In genomic region chr3:33990451-33990850, GRCm38 (mm10) we compare ENCODE assay signal across 26 mouse cellular contexts. TPM values are rescaled to one million over a fixed set of nuclear protein-coding genes. Genes with fewer than 3 reads are reported as not detected.
DNase-seq lines count a peak whose midpoint lies in the region; ATAC-seq lines count a peak whose summit lies in the region.
"Had no signal": no experiment of that assay in that cellular context is flagged by ENCODE, and none has a peak within 500 bp of the region (broad histone marks: within the 10 kb centered on the region; RNA-seq: fewer than 3 reads in every experiment).

No protein-coding gene starts in this region.

- DNase-seq in heart, embryonic 10.5 days (ENCODE audit: low spot score): no peak
- DNase-seq in heart, postnatal 14 days: no peak
- DNase-seq in heart, postnatal 36 days: no peak
- DNase-seq in ZHBTc4 (ENCODE audit: low read depth, low spot score): peak; percentile 81
- DNase-seq in urinary bladder, postnatal 14 days (ENCODE audit: low spot score): no peak
- DNase-seq: adrenal gland, postnatal 36 days; cerebellum, adult 18-20 months; cerebellum, postnatal 10 days; kidney, adult 9 months; kidney, postnatal 10 days; lung, embryonic 14.5 days; lung, postnatal 14 days; midbrain, embryonic 14.5 days; thymus, adult 2 months; thymus, postnatal 36 days had no signal

- H3K36me3 ChIP-seq in heart, embryonic 10.5 days: no peaks in the 10 kb centered on the region
- no peaks in the 10 kb centered on the region for H3K36me3 ChIP-seq in heart, embryonic 15.5 days
- H3K36me3 ChIP-seq in forebrain, embryonic 16.5 days (ENCODE audit: control insufficient read depth, insufficient read depth): no peaks in the 10 kb centered on the region
- H3K36me3 ChIP-seq: embryonic facial prominence, embryonic 13.5 days; limb, embryonic 12.5 days; liver, embryonic 15.5 days had no signal

- peak overlapping the region; percentile 87; the same call in 1 of the 2 replicates for H3K27ac ChIP-seq in heart, embryonic 10.5 days
- H3K27ac ChIP-seq in heart, embryonic 15.5 days: peak overlapping the region; percentile 94
- H3K27ac ChIP-seq in forebrain, embryonic 16.5 days (ENCODE audit: low read length): no peak overlapping the region
- H3K27ac ChIP-seq: embryonic facial prominence, embryonic 13.5 days; hindbrain, embryonic 14.5 days; left cerebral cortex, adult 2 months; limb, embryonic 12.5 days; liver, embryonic 15.5 days had no signal

- H3K4me1 ChIP-seq in heart, embryonic 10.5 days: peaks cover 29% of the 10 kb centered on the region
- H3K4me1 ChIP-seq in heart, embryonic 15.5 days (replicated peaks): peaks cover 30% of the 10 kb centered on the region
- H3K4me1 ChIP-seq in forebrain, embryonic 16.5 days (replicated peaks; ENCODE audit: control insufficient read depth, insufficient read depth, low read length): no peaks in the 10 kb centered on the region
- H3K4me1 ChIP-seq: embryonic facial prominence, embryonic 13.5 days; limb, embryonic 12.5 days; liver, embryonic 15.5 days had no signal

- H3K9me3 ChIP-seq in heart, embryonic 10.5 days: no peaks in the 10 kb centered on the region
- no peaks in the 10 kb centered on the region for H3K9me3 ChIP-seq in heart, embryonic 15.5 days (replicated peaks)
- H3K9me3 ChIP-seq in forebrain, embryonic 16.5 days (ENCODE audit: control insufficient read depth, low read length): no peaks in the 10 kb centered on the region
- H3K9me3 ChIP-seq: embryonic facial prominence, embryonic 13.5 days; limb, embryonic 12.5 days; liver, embryonic 15.5 days had no signal

- intact Hi-C loops in heart, postnatal 14 days (cut with DNase I): no loop called here
- intact Hi-C loops in heart, postnatal 36 days (cut with DNase I): no loop called here

- WGBS in heart, embryonic 10.5 days: 74% methylated on average over 10 of the region's 10 CpGs
- 80% methylated on average over 10 of the region's 10 CpGs for WGBS in heart, embryonic 15.5 days
- 78% methylated on average over 10 of the region's 10 CpGs for WGBS in forebrain, embryonic 16.5 days

- no peak overlapping the region for H3K9ac ChIP-seq in heart, embryonic 15.5 days
- no peak overlapping the region for H3K9ac ChIP-seq in forebrain, embryonic 16.5 days (replicated peaks; ENCODE audit: low read depth, low read length)
- H3K9ac ChIP-seq: embryonic facial prominence, embryonic 13.5 days; hindbrain, embryonic 14.5 days; limb, embryonic 12.5 days; liver, embryonic 15.5 days; lung, embryonic 14.5 days had no signal

- H3K27me3 ChIP-seq in heart, embryonic 10.5 days (ENCODE audit: insufficient read depth, poor library complexity, severe bottlenecking): no peaks in the 10 kb centered on the region
- no peaks in the 10 kb centered on the region for H3K27me3 ChIP-seq in heart, embryonic 15.5 days
- no peaks in the 10 kb centered on the region for H3K27me3 ChIP-seq in forebrain, embryonic 16.5 days (replicated peaks; ENCODE audit: control insufficient read depth, insufficient read depth, low read length)
- H3K27me3 ChIP-seq: embryonic facial prominence, embryonic 13.5 days; limb, embryonic 12.5 days; liver, embryonic 15.5 days had no signal

- 0 out of 2 replicates have a peak overlapping the region, but pooled peaks have one; percentile 53 for H3K4me2 ChIP-seq in heart, embryonic 15.5 days
- H3K4me2 ChIP-seq in forebrain, embryonic 16.5 days (ENCODE audit: low read length): no peak overlapping the region
- H3K4me2 ChIP-seq: embryonic facial prominence, embryonic 13.5 days; hindbrain, embryonic 14.5 days; limb, embryonic 12.5 days; liver, embryonic 15.5 days; lung, embryonic 14.5 days had no signal

- H3K4me3 ChIP-seq in heart, embryonic 10.5 days: no peak overlapping the region
- H3K4me3 ChIP-seq in heart, embryonic 15.5 days: no peak overlapping the region
- H3K4me3 ChIP-seq in forebrain, embryonic 16.5 days (replicated peaks; ENCODE audit: low read length): no peak overlapping the region
- H3K4me3 ChIP-seq: embryonic facial prominence, embryonic 13.5 days; erythroblast, embryonic 14.5 days; left cerebral cortex, adult 2 months; limb, embryonic 12.5 days; liver, embryonic 15.5 days had no signal

- no peak for ATAC-seq in heart, embryonic 15.5 days (replicated peaks; ENCODE audit: insufficient number of reproducible peaks, insufficient read depth, low FRiP score, low read depth)
- ATAC-seq in forebrain, embryonic 16.5 days: no peak
- ATAC-seq: CD4-positive, CD25-positive, alpha-beta regulatory T cell, adult 4 months; intestine, postnatal 0 days; Patski had no signal

RNA-seq across cellular contexts. Expression of gene Fxr1, which starts 29.3 kb away (rescaled TPM):
- polyA plus RNA-seq in heart, embryonic 10.5 days (2016; fragmentation: Nextera tagmentation; extraction: Ambion mirVana): 67.7 and 70.5 TPM in 2 replicates
- 100 to 1,000 TPM; 158 to 160 TPM for total RNA-seq in heart, postnatal 14 days (2021)
- polyA plus RNA-seq in heart, embryonic 15.5 days (2015; fragmentation: Nextera tagmentation; extraction: Ambion mirVana): 64.5 and 67.8 TPM in 2 replicates
- 100 to 1,000 TPM; 184 to 189 TPM for total RNA-seq in heart, postnatal 36 days (2021)
- polyA plus RNA-seq in forebrain, embryonic 16.5 days (2015; fragmentation: Nextera tagmentation; extraction: Ambion mirVana): 43.6 and 47.8 TPM in 2 replicates
